10 mouse cellular contexts compared by ENCODE assay signal in the genomic region with DNA sequence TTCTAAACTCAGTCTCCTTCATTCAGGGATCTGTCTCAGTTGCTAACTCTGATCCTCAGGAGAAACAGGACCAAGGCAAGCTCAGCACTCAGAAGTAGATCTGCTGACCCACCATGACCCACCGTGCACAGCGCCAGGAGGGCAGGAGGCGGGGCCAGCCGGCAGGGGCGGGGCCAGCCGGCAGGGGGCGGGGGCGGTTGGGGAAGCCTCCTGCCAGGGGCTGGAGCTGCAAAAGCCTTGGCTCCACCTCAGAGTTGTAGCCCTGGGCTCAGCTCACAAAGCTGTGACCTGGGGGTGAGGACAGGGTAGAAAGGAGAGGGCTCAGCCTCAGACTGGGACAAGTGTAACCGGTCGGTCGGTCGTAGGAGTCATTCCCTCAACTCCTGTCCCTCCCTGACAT. TPM values are rescaled to one million over a fixed set of nuclear protein-coding genes. Genes with fewer than 3 reads are reported as not detected.
A peak's percentile ranks its signal among the peaks of the same experiment; 100 is the strongest.
DNase-seq lines count a peak whose midpoint lies in the region; ATAC-seq and TF ChIP-seq lines count a peak whose summit lies in the region.
"Had no signal": no experiment of that assay in that cellular context is flagged by ENCODE, and none has a peak within 500 bp of the region (broad histone marks: within the 10 kb centered on the region; RNA-seq: fewer than 3 reads in every experiment).

No protein-coding gene starts in this region.

- no peaks in the 10 kb centered on the region for H3K9me3 ChIP-seq in forebrain, embryonic 10.5 days
- H3K9me3 ChIP-seq in forebrain, postnatal 0 days (ENCODE audit: low read length), result no peaks in the 10 kb centered on the region
- no peaks in the 10 kb centered on the region for H3K9me3 ChIP-seq in kidney, embryonic 16.5 days (ENCODE audit: low read length)
- H3K9me3 ChIP-seq: stomach, embryonic 15.5 days had no signal

- no peak for DNase-seq in forebrain, embryonic 10.5 days (ENCODE audit: extremely low spot score, low spot score)
- DNase-seq in forebrain, postnatal 0 days, result no peak
- no peak for DNase-seq in kidney, adult 11 months
- peak; percentile 75 for DNase-seq in embryo, embryonic 9.5 days (ENCODE audit: extremely low spot score)
- DNase-seq in right cerebral cortex, adult 2 months (ENCODE audit: low spot score in 2 of 2), result no peak
- DNase-seq in cerebellum, adult 8-10 months, result no peak

- H3K9ac ChIP-seq in forebrain, postnatal 0 days, result no peak overlapping the region
- no peak overlapping the region for H3K9ac ChIP-seq in kidney, embryonic 16.5 days (replicated peaks; ENCODE audit: low read length)
- H3K9ac ChIP-seq: stomach, embryonic 15.5 days had no signal

- WGBS in forebrain, embryonic 10.5 days, result 7% methylated on average over 12 of the region's 12 CpGs
- 16% methylated on average over 9 of the region's 12 CpGs for WGBS in forebrain, postnatal 0 days
- WGBS in kidney, embryonic 16.5 days, result 6% methylated on average over 12 of the region's 12 CpGs

- no peak overlapping the region for H3K4me2 ChIP-seq in forebrain, postnatal 0 days (ENCODE audit: low read depth)
- H3K4me2 ChIP-seq in kidney, embryonic 16.5 days (replicated peaks; ENCODE audit: low read depth, low read length), result no peak overlapping the region
- H3K4me2 ChIP-seq: stomach, embryonic 15.5 days had no signal

- H3K27me3 ChIP-seq in forebrain, embryonic 10.5 days (ENCODE audit: poor library complexity, severe bottlenecking), result no peaks in the 10 kb centered on the region
- no peaks in the 10 kb centered on the region for H3K27me3 ChIP-seq in forebrain, postnatal 0 days (ENCODE audit: insufficient read depth, low read length)
- H3K27me3 ChIP-seq in kidney, embryonic 16.5 days (ENCODE audit: insufficient read depth, low read length), result no peaks in the 10 kb centered on the region
- H3K27me3 ChIP-seq: stomach, embryonic 15.5 days had no signal

- 0 out of 2 replicates have a peak, but pooled peaks cover 5% of the 10 kb centered on the region for H3K36me3 ChIP-seq in forebrain, embryonic 10.5 days (replicated peaks)
- no peaks in the 10 kb centered on the region for H3K36me3 ChIP-seq in forebrain, postnatal 0 days (ENCODE audit: insufficient read depth)
- no peaks in the 10 kb centered on the region for H3K36me3 ChIP-seq in kidney, embryonic 16.5 days (ENCODE audit: insufficient read depth, low read length)
- H3K36me3 ChIP-seq: stomach, embryonic 15.5 days had no signal

- H3K27ac ChIP-seq in forebrain, embryonic 10.5 days, result peak overlapping the region; percentile 81
- H3K27ac ChIP-seq in forebrain, postnatal 0 days (ENCODE audit: low read depth, low read length), result no peak overlapping the region
- H3K27ac ChIP-seq in kidney, embryonic 16.5 days (ENCODE audit: low read length), result no peak overlapping the region
- H3K27ac ChIP-seq: stomach, embryonic 15.5 days had no signal

- TF ChIP-seq CTCF in forebrain, postnatal 0 days (IDR thresholded peaks at IDR 0.05; ENCODE audit: low read depth), result no peak

- ATAC-seq in forebrain, postnatal 0 days, result no peak
- ATAC-seq in kidney, embryonic 16.5 days (ENCODE audit: low FRiP score, low TSS enrichment), result peak; percentile 56; the same call in 1 of the 2 replicates
- ATAC-seq in megakaryocyte progenitor cell, adult 5-6 weeks (replicated peaks; ENCODE audit: poor library complexity), result 0 out of 2 replicates have a peak, but pooled peaks have one; percentile 9
- ATAC-seq: Patski had no signal

- H3K4me3 ChIP-seq in forebrain, embryonic 10.5 days, result 0 out of 2 replicates have a peak overlapping the region, but pooled peaks have one; percentile 7
- H3K4me3 ChIP-seq in forebrain, postnatal 0 days (ENCODE audit: low read depth, low read length), result no peak overlapping the region
- H3K4me3 ChIP-seq in kidney, embryonic 16.5 days (ENCODE audit: low read length), result no peak overlapping the region
- H3K4me3 ChIP-seq: stomach, embryonic 15.5 days had no signal

- H3K4me1 ChIP-seq in forebrain, embryonic 10.5 days, result peaks cover 99% of the 10 kb centered on the region
- H3K4me1 ChIP-seq in forebrain, postnatal 0 days (ENCODE audit: insufficient read depth), result peaks cover 8% of the 10 kb centered on the region; the same call in 1 of the 2 replicates
- H3K4me1 ChIP-seq in kidney, embryonic 16.5 days (ENCODE audit: insufficient read depth, low read length), result peaks cover 34% of the 10 kb centered on the region

RNA-seq across cellular contexts. Expression of a gene that starts 38.9 kb away (rescaled TPM):
- 24.3 and 25.5 TPM in 2 replicates for polyA plus RNA-seq in forebrain, embryonic 10.5 days (2016; fragmentation: Nextera tagmentation; extraction: Ambion mirVana)
- total RNA-seq in forebrain, postnatal 0 days (2014; rRNA removed), result 30.6 and 31.3 TPM in 2 replicates
- polyA plus RNA-seq in forebrain, postnatal 0 days (2015; fragmentation: Nextera tagmentation; extraction: Ambion mirVana), result 14.5 and 17.5 TPM in 2 replicates
- polyA plus RNA-seq in kidney, embryonic 16.5 days (2015; fragmentation: Nextera tagmentation; extraction: Ambion mirVana), result 15.7 and 17.8 TPM in 2 replicates
- 18.9 and 22.3 TPM in 2 replicates for total RNA-seq in megakaryocyte progenitor cell, adult 5-6 weeks (2015)
- total RNA-seq in megakaryocyte progenitor cell, adult 5-6 weeks (2017), result 16.4 and 18.2 TPM in 2 replicates
